Mouse (Mus musculus): ENCODE results near the gene Rasa1.

GRCm38 (mm10) chr13:85238760-85239159 lies 50.2 kb downstream of the Rasa1 start:
- TF ChIP-seq MAX (IDR thresholded peaks at IDR 0.05; ENCODE audit: low read depth), result no peak
- no peak for TF ChIP-seq TCF12 (IDR thresholded peaks at IDR 0.05; ENCODE audit: insufficient read depth, poor library complexity, severe bottlenecking)
- no peak for TF ChIP-seq MYOD1 (IDR thresholded peaks at IDR 0.05; ENCODE audit: control insufficient read depth in 1 of 3, insufficient read length in 2 of 3, low read depth in 2 of 3)
- TF ChIP-seq POLR2A (IDR thresholded peaks at IDR 0.05; ENCODE audit: insufficient read length, low read depth), result no peak
- TF ChIP-seq E2F4 (IDR thresholded peaks at IDR 0.05; ENCODE audit: insufficient read depth), result no peak

All from myocyte (in vitro differentiated cells).